Mouse (Mus musculus) heart, embryonic 12.5 days (tissue): ENCODE data around the gene Fitm1. TPM values are rescaled to one million over a fixed set of nuclear protein-coding genes. Genes with fewer than 3 reads are reported as not detected.
A peak's percentile ranks its signal among the peaks of the same experiment; 100 is the strongest.

Experiments used
- ATAC-seq: fragments of 200-750 bp; cut with Nextera tagmentation; 2 replicates; pipeline ENCODE4 v1.8.0; 2017; ENCODE audit warnings: moderate TSS enrichment, moderate library complexity; ENCODE audit not compliant: insufficient number of reproducible peaks, low FRiP score
- H3K27ac ChIP-seq: fragments of 300-500 bp; sonication (generic); 2 replicates; pipeline ENCODE4 v1.5.1; 2016; ENCODE audit warnings: mild to moderate bottlenecking, moderate library complexity; ENCODE audit not compliant: poor library complexity, severe bottlenecking
- H3K27me3 ChIP-seq: fragments of 300-500 bp; sonication (generic); replicated peaks from 2 replicates; pipeline ENCODE4 v1.6.1; 2016; ENCODE audit warnings: mild to moderate bottlenecking, moderate library complexity
- H3K36me3 ChIP-seq: fragments of 300-500 bp; sonication (generic); 2 replicates; pipeline ENCODE4 v1.6.1; 2016; ENCODE audit warnings: mild to moderate bottlenecking, moderate library complexity
- H3K4me1 ChIP-seq: fragments of 300-500 bp; sonication (generic); replicated peaks from 2 replicates; pipeline ENCODE4 v1.6.1; 2016; ENCODE audit warnings: mild to moderate bottlenecking
- H3K4me2 ChIP-seq: fragments of 300-500 bp; sonication (generic); 2 replicates; pipeline ENCODE4 v1.6.1; 2016; ENCODE audit warnings: mild to moderate bottlenecking, moderate library complexity
- H3K4me3 ChIP-seq: fragments of 300-500 bp; sonication (generic); 2 replicates; pipeline ENCODE4 v1.5.1; 2016; ENCODE audit warnings: mild to moderate bottlenecking
- H3K9ac ChIP-seq: fragments of 300-500 bp; sonication (generic); 2 replicates; pipeline ENCODE4 v1.6.1; 2016; ENCODE audit warnings: mild to moderate bottlenecking, moderate library complexity
- H3K9me3 ChIP-seq: fragments of 300-500 bp; sonication (generic); replicated peaks from 2 replicates; pipeline ENCODE4 v1.6.1; 2016; ENCODE audit warnings: mild to moderate bottlenecking, moderate library complexity
- WGBS: fragments of 180-500 bp; shearing (Covaris S2); methylation state at CpG from one replicate; pipeline ENCODE4 v1.1.7; 2016; 5-methylcytosine and 5-hydroxymethylcytosine counted together
- polyA plus RNA-seq: library from polyadenylated mRNA; unstranded; fragments of >200 nt; fragmentation: Nextera tagmentation; extraction: Ambion mirVana; gene quantifications from 2 replicates; pipeline ENCODE4 v1.2.1, GENCODE M21; 2016

Fitm1 gene
- polyA plus RNA-seq, 1 experiment from 2014 or later, result 118 TPM

DNA sequence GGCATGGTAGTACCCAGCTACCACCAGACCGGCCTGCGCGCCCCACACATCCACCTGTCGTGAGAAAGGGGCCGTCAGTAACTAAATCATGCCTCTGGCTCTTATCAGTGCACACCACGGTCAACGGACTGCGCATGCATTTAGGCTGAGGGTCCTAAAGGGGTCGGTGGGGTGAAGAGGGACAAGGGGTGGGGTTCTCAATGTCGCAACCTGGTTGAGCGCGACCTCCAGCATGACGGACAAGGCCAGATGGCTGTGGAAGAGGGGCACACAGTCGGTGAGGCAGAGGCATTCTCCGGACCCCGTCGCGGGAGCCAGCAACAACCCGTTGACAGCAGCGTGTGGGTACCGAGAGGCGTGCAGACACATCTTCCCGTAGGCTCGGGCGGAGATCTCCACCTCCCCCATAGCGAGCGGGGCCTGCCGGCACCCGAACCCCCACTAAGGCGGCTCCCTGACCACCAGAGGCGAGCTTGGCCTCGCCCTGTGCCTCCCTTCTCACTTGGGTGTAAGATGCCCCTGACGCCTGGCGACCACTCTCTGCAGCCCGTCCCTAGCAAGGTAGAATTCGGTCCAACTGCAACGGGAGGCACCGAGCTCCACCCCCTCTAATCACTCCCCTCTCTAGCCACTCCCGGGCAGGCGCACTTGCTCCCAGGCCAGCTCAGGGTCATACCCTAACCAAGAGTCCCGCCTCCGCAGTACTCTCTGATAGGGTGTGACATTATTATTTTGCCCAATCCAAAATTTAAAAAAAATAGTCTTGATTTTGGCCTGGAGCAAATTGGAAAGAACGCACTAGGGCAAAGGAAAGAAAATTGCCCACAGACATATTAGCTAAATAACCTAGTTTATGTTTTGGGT, 9.5 kb downstream of the Fitm1 start, which contains the start of gene Emc9:
Gene Emc9, minus strand, starts transcription at position 601 of the 864 bp plus-strand sequence.
- H3K36me3 ChIP-seq, result peaks cover 39% of the 10 kb centered on the region
- whole genome bisulfite sequencing, result under 1% methylated on average over 43 of the region's 43 CpGs
- no peaks in the 10 kb centered on the region for H3K27me3 ChIP-seq

DNA sequence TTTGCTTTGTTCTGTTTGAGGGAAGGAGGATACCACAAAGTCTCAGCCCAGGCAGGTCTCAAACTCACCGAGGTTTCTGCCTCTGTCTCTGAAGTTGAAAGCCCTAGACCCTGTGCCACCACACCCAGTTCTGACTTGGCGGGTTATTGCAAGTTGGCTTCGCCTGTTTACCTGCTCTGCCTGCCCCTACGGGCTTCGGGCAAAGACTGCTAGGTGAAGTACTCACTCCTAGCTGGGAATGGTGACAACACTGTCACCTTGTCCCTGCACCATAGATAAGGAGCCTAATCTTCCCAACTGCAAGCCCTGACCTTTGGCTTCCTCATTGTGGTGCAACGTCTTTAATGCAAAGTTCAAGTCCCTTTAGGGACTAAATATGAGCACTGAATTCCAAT, 10.1 kb downstream of the Fitm1 start:
- H3K36me3 ChIP-seq, result peaks cover 33% of the 10 kb centered on the region
- 36% methylated on average over 6 of the region's 6 CpGs for WGBS
- H3K27ac ChIP-seq, result peak overlapping the region; percentile 7; the same call in 1 of the 2 replicates
- H3K4me2 ChIP-seq, result peak overlapping the region; percentile 96
- peak; percentile 44; the same call in 1 of the 2 replicates for ATAC-seq
- H3K4me3 ChIP-seq, result 0 out of 2 replicates have a peak overlapping the region, but pooled peaks have one; percentile 72
- peaks cover 22% of the 10 kb centered on the region for H3K4me1 ChIP-seq
- no peaks in the 10 kb centered on the region for H3K27me3 ChIP-seq
- no peak overlapping the region for H3K9ac ChIP-seq
- H3K9me3 ChIP-seq, result no peaks in the 10 kb centered on the region

More for the DNA sequence above, 9.5 kb downstream of the Fitm1 start, which contains the start of gene Emc9:
- H3K27ac ChIP-seq, result peak within 1 kb of the TSS; percentile 81
- peak; percentile 90 for ATAC-seq
- H3K4me1 ChIP-seq, result peaks cover 17% of the 10 kb centered on the region
- H3K9me3 ChIP-seq, result no peaks in the 10 kb centered on the region
- peak within 1 kb of the TSS; percentile 72 for H3K4me3 ChIP-seq
- peak within 1 kb of the TSS; percentile 96 for H3K4me2 ChIP-seq
- H3K9ac ChIP-seq, result peak within 1 kb of the TSS; percentile 79

DNA sequence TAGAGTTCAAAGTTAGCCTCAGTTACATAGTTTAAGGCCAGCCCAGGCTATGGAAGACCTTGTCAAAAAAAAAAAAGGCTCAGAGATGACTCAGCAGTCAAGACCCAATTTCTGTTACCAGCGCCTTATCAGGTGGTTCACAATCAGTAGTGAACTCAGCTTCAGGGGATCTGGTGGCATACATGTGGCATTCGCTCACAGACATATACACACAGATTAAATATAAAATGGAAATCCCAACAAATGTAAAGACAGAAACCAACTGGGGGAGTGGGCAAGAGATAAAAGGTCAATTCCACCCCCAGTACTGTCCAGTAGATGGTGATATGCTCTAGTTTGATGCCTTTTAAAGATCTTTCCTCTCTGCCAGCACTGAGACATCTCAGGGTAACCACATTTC, 10.7 kb downstream of the Fitm1 start:
- H3K27me3 ChIP-seq, result no peaks in the 10 kb centered on the region

DNA sequence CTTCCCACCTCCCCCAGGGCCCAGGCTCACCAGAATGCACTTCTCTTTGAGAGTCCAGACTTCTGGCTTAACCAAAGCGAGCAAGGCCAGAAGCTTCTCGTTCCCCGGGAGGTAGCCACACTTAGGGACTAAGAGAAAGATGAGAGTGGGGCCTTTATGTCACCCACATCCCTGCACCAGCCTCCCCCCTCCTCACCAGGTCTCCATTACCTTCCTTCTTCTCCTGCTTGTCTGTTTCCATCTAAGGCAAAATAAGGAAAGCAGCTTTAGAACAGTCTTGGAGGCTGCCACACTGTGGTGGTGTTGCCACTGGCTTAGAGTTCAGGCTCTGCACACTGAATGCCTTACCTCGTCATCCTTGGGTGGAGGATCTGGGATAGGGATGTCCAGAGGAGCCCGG, 13.9 kb downstream of the Fitm1 start:
- 90% methylated on average over 5 of the region's 5 CpGs for WGBS
- ATAC-seq, result no peak
- Histone ChIP-seq H3K4me2 (no peak overlapping the region), H3K9ac (no peak overlapping the region), H3K27me3 (no peaks in the 10 kb centered on the region), H3K36me3 (peaks cover 19% of the 10 kb centered on the region), H3K9me3 (no peaks in the 10 kb centered on the region), H3K27ac (no peak overlapping the region), H3K4me3 (no peak overlapping the region), H3K4me1 (peaks cover 37% of the 10 kb centered on the region)

More for the DNA sequence above, 10.7 kb downstream of the Fitm1 start:
- H3K36me3 ChIP-seq, result peaks cover 27% of the 10 kb centered on the region
- WGBS, result 74% methylated on average over 2 of the region's 2 CpGs
- H3K4me3 ChIP-seq, result no peak overlapping the region
- H3K4me2 ChIP-seq, result no peak overlapping the region
- H3K4me1 ChIP-seq, result peaks cover 22% of the 10 kb centered on the region
- H3K27ac ChIP-seq, result 0 out of 2 replicates have a peak overlapping the region, but pooled peaks have one; percentile 8
- ATAC-seq, result no peak
- H3K9ac ChIP-seq, result no peak overlapping the region
- no peaks in the 10 kb centered on the region for H3K9me3 ChIP-seq

DNA sequence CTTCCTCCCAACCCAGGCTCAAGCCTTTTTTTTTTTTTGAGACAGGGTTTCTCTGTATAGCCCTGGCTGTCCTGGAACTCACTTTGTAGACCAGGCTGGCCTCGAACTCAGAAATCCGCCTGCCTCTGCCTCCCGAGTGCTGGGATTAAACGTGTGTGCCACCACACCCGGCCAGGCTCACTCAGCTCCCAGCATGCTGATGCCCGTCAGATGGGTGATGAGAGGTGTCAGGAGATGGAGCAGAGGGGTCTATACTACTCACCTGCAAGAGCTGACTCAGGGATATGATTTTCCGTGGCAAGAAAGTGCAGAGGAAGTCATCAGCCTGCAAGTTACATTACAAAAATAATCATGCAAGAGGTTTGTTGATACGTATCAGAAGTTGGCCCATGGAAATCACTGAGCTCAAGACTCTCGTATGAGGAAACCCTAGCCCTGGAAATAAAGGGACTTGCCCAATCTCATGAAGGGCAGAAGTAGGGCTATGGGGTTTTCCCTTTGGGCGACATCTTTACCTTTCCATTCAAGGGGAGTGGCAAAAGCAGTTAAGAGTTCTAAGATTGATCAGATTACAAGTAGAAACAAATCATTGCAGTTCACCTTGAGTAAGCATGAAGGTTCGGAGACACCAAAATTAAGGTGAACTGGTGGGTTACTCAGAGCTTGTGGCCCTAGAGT, 14.5 kb downstream of the Fitm1 start:
- 86% methylated on average over 11 of the region's 11 CpGs for WGBS
- Histone ChIP-seq H3K4me2 (peak overlapping the region; percentile 95), H3K9ac (peak overlapping the region; percentile 77), H3K9me3 (no peaks in the 10 kb centered on the region), H3K36me3 (peaks cover 26% of the 10 kb centered on the region), H3K27me3 (no peaks in the 10 kb centered on the region), H3K4me1 (peaks cover 31% of the 10 kb centered on the region), H3K27ac (peak overlapping the region; percentile 98; the same call in 1 of the 2 replicates), H3K4me3 (peak overlapping the region; percentile 98)
- no peak for ATAC-seq

DNA sequence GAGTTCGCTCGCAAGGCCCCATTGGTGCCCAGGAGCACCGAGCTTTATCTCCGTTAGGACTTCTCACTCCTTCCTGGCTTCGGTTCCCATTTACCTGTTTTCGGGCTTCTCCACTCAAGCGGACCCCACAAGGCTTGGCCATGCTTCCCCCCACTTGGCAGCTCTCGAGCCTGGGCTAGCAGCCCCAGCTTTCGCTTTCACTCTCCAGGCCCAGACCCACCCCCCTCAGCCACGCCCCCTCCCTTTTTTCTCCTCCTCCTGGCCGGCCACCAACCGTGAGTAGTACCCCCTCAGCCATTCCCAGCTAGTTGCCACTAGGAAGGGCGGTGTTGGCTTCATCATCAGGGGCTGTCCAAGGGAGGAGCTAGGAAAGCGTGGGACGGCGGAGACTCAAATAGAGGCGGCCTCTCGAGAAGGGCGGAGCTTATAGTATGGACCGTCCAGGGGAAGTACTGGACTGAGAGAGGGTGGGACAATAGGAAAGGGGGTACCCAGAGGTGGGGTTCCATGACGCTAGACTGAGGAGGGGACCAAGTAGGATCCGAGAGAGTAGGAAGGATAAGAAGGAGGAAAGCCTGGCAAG, 15.4 kb downstream of the Fitm1 start, which contains the start of gene Psme2:
Gene Psme2, minus strand, starts transcription at position 366 of the 583 bp plus-strand sequence.
- ATAC-seq, result peak; percentile 95
- Histone ChIP-seq H3K4me2 (peak within 1 kb of the TSS; percentile 95), H3K4me3 (peak within 1 kb of the TSS; percentile 98), H3K9me3 (no peaks in the 10 kb centered on the region), H3K36me3 (peaks cover 35% of the 10 kb centered on the region), H3K27me3 (no peaks in the 10 kb centered on the region), H3K9ac (peak within 1 kb of the TSS; percentile 95), H3K4me1 (peaks cover 26% of the 10 kb centered on the region), H3K27ac (peak within 1 kb of the TSS; percentile 98)
- WGBS, result under 1% methylated on average over 22 of the region's 22 CpGs

DNA sequence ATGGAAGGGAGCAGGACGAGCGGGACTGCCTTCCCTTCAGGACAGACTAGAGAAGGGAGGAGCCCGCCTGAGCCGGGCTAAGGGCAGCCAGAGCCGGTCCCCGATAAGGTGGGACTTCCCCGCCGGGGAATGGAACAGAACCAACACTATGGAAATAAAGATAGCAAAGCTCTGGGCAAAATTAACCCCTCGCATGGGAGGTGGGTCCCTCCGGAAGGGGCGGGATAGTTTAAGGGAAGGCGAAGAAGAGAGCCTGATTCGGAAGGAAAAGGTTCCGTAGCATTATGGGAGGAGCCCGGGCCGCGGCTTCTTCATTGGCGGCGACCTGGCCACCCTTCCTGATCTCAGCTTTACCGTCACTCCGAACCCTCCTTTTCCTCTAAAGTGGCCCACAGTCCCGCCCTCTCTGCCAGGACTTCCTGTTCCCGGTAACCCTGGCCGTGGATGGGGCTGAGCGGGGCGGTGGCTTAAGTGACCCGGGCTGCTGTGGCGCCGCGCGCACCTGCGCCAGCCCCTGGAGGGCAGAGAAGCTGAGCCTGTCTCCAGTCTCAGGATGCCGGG, 16.0 kb downstream of the Fitm1 start, which contains the start of gene Rnf31:
Gene Rnf31, plus strand, starts transcription at position 378 of the 561 bp plus-strand sequence.
- Histone ChIP-seq H3K4me2 (peak within 1 kb of the TSS; percentile 95), H3K4me1 (peaks cover 25% of the 10 kb centered on the region), H3K9me3 (no peaks in the 10 kb centered on the region), H3K27me3 (no peaks in the 10 kb centered on the region), H3K9ac (peak within 1 kb of the TSS; percentile 95), H3K27ac (peak within 1 kb of the TSS; percentile 98), H3K4me3 (peak within 1 kb of the TSS; percentile 98), H3K36me3 (peaks cover 41% of the 10 kb centered on the region)
- ATAC-seq, result peak; percentile 90
- WGBS, result under 1% methylated on average over 33 of the region's 33 CpGs

DNA sequence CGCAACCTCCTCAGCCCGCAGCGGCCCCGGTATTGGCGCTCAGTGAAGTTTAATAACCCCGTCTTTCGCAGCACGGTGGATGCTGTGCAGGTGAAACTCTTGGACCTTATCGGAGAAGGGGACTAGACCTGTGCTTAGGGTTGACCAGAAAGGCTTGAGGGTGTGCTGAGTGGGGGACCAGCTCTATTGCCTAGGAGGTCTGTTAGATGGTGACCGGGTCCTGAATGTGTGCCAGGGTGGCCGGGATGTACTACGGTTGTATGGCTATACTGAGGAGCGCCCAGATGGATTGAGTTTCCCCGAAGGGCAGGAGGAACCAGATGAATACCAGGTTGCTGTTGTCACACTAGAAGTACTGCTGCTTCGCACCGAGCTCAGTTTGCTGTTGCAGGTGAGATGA, 16.8 kb downstream of the Fitm1 start:
- Histone ChIP-seq H3K36me3 (peaks cover 44% of the 10 kb centered on the region), H3K27ac (peak overlapping the region; percentile 98), H3K9ac (peak overlapping the region; percentile 95), H3K9me3 (no peaks in the 10 kb centered on the region), H3K27me3 (no peaks in the 10 kb centered on the region), H3K4me3 (peak overlapping the region; percentile 98), H3K4me1 (peaks cover 25% of the 10 kb centered on the region), H3K4me2 (peak overlapping the region; percentile 95)
- 8% methylated on average over 16 of the region's 16 CpGs for WGBS
- ATAC-seq, result no peak

DNA sequence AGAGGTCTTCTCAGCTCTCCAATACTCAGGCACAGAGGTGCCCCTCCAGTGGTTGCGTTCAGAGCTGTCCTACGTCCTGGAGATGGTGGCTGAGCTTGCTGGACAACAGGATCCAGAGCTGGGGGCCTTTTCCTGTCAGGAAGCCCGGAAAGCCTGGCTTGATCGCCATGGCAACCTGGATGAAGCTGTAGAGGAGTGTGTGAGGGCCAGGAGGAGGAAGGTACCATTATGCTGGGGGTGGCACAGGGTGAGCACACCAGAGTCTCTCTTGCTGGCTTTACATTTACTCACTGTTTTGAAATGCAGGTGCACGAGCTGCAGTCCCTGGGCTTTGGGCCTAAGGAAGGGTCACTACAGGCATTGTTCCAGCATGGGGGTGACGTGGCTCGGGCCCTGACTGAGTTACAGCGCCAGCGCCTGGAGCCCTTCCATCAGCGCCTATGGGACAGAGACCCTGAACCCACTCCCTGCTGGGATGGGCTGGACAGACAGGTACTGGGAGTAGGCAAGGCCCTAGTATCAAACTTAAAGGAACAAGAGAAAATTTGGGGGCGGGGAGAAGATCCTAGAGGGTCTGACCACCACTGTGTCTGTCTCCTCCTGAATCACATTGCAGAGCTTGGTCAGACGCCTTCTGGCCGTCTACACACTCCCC, 20.7 kb downstream of the Fitm1 start:
- 0 out of 2 replicates have a peak overlapping the region, but pooled peaks have one; percentile 12 for H3K4me2 ChIP-seq
- peaks cover 18% of the 10 kb centered on the region for H3K4me1 ChIP-seq
- WGBS, result 82% methylated on average over 13 of the region's 13 CpGs
- H3K27me3 ChIP-seq, result no peaks in the 10 kb centered on the region
- no peak for ATAC-seq
- no peaks in the 10 kb centered on the region for H3K9me3 ChIP-seq
- no peak overlapping the region for H3K27ac ChIP-seq
- H3K36me3 ChIP-seq, result peaks cover 71% of the 10 kb centered on the region
- no peak overlapping the region for H3K4me3 ChIP-seq
- H3K9ac ChIP-seq, result no peak overlapping the region
